Mouse (Mus musculus): ENCODE measurements around the gene Terb2. TPM values are rescaled to one million over a fixed set of nuclear protein-coding genes. Genes with fewer than 3 reads are reported as not detected.
A peak's percentile ranks its signal among the peaks of the same experiment; 100 is the strongest.

Gene Terb2
- polyA plus RNA-seq, 1 experiment from 2014 or later: not detected

DNA sequence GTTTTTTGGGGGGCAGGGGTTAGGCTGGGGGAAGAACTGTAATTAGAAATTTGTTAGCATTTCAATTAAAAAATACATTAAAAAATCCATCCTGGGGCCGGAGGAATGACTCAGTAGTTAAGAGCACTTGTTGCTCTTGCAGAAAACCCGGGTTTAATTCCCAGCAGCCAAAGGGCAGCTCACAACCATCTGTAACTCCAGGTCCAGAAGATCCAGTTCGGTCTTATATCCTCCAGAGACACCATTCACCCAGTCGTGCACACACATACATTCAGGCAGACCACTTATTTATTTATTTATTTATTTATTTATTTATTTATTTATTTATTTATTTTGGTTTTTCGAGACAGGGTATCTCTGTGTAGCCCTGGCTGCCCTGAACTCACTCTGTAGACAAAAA, 47.3 kb downstream of the Terb2 start:
- peak; percentile 7 for DNase-seq (ENCODE audit: low spot score)
- H3K9me3 ChIP-seq (ENCODE audit: control insufficient read depth, low read length): no peaks in the 10 kb centered on the region
- H3K4me3 ChIP-seq (ENCODE audit: low read depth, low read length): no peak overlapping the region
- no peaks in the 10 kb centered on the region for H3K27me3 ChIP-seq (ENCODE audit: control insufficient read depth, insufficient read depth, low read length)
- 55% methylated on average over 5 of the region's 5 CpGs for WGBS
- H3K27ac ChIP-seq (ENCODE audit: low read depth, low read length): no peak overlapping the region
- no peak overlapping the region for H3K9ac ChIP-seq (ENCODE audit: low read depth, low read length)
- no peaks in the 10 kb centered on the region for H3K4me1 ChIP-seq (replicated peaks; ENCODE audit: control insufficient read depth, insufficient read depth, low read length)
- no peak for ATAC-seq (ENCODE audit: low FRiP score)
- no peaks in the 10 kb centered on the region for H3K36me3 ChIP-seq (ENCODE audit: control insufficient read depth, insufficient read depth, low read length)
- no peak overlapping the region for H3K4me2 ChIP-seq (replicated peaks; ENCODE audit: low read depth, low read length)

DNA sequence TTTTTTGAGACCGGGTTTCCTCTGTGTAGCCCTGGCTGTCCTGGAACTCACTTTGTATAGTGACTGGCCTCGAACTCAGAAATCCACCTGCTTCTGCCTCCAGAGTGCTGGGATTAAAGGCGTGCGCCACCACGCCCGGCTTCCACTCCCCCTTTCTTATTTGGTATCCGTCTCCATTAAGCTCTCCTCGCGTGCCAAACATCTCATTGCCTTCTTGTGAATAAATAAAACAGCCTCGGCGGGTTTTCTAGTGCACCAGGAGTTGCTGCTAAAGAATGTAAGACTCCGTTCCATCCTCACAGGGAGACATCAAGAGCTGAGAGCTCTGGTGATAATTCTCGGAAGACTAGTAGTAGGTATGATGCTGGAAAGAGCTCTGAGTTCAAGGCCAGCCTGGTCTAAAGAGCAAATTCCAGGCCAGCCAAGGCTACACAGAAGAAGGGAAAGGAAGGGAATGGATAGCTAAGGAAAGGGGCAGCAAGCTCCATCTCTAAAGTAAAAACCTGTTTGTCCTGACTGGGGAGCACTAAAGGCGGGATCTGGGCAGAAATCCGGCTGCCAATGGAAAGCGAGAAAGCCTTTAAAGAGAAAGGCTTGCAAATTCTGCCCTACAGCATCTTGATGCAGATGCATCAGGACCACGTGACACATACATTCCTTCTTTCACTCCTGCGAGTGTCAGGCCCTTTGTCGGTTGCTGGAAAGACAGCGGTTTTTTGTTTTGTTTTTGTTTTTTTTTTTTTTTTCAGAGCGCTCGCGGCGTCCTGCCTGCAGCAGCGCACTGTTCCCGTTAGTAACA, 47.9 kb downstream of the Terb2 start:
- peak; percentile 65 for ATAC-seq (ENCODE audit: low FRiP score)
- Histone ChIP-seq H3K4me3 (ENCODE audit: low read depth, low read length) (peak overlapping the region; percentile 47), H3K9ac (ENCODE audit: low read depth, low read length) (peak overlapping the region; percentile 1; the same call in 1 of the 2 replicates), H3K27me3 (ENCODE audit: control insufficient read depth, insufficient read depth, low read length) (no peaks in the 10 kb centered on the region), H3K4me2 (replicated peaks; ENCODE audit: low read depth, low read length) (peak overlapping the region; percentile 72), H3K27ac (ENCODE audit: low read depth, low read length) (peak overlapping the region; percentile 34; the same call in 1 of the 2 replicates), H3K9me3 (ENCODE audit: control insufficient read depth, low read length) (no peaks in the 10 kb centered on the region), H3K4me1 (replicated peaks; ENCODE audit: control insufficient read depth, insufficient read depth, low read length) (no peaks in the 10 kb centered on the region), H3K36me3 (ENCODE audit: control insufficient read depth, insufficient read depth, low read length) (no peaks in the 10 kb centered on the region)
- 8% methylated on average over 26 of the region's 26 CpGs for WGBS
- peak; percentile 62 for DNase-seq (ENCODE audit: low spot score)

DNA sequence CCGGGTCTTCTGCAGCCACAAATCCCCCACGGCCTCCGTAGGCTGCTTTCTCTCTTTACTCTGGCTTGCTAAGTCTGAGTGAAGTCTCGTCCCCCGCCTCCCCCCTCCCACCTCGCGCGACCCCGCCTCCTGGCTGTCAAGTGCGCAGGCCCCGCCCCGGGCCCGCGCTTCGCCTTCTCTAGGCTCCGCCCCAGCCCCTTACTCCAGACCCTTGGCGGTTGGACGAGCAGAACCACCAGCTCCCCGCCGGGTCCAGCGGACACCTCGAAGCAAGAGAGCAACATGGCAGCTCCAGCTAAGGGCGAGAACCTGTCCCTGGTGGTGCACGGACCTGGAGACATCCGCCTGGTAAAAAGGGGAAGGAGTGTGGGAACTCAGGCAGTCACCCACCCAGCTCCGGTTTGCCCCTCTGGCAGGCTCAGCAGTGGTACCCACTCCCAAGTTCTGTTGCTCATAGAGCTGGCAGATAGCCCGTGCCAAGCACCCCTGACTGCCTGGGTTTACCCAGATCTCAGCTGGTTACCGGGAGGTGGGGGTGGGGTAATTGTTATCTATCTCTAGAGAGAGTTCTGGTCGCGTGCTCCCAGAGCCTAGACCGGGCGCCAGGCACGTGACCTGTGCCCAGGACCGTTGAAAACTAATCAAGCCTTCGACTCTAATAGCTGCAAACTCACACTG, 48.7 kb downstream of the Terb2 start, which contains the start of gene Sord:
Gene Sord (plus strand): TSS at position 139 of the 678 bp plus-strand sequence.
- Histone ChIP-seq H3K9me3 (ENCODE audit: control insufficient read depth, low read length) (no peaks in the 10 kb centered on the region), H3K9ac (ENCODE audit: low read depth, low read length) (peak within 1 kb of the TSS; percentile 40; the same call in 1 of the 2 replicates), H3K4me2 (replicated peaks; ENCODE audit: low read depth, low read length) (peak within 1 kb of the TSS; percentile 72), H3K27ac (ENCODE audit: low read depth, low read length) (peak within 1 kb of the TSS; percentile 34; the same call in 1 of the 2 replicates), H3K4me3 (ENCODE audit: low read depth, low read length) (peak within 1 kb of the TSS; percentile 47), H3K36me3 (ENCODE audit: control insufficient read depth, insufficient read depth, low read length) (no peaks in the 10 kb centered on the region), H3K4me1 (replicated peaks; ENCODE audit: control insufficient read depth, insufficient read depth, low read length) (no peaks in the 10 kb centered on the region), H3K27me3 (ENCODE audit: control insufficient read depth, insufficient read depth, low read length) (no peaks in the 10 kb centered on the region)
- DNase-seq (ENCODE audit: low spot score): peak; percentile 96
- ATAC-seq (ENCODE audit: low FRiP score): peak; percentile 96
- WGBS: under 1% methylated on average over 35 of the region's 35 CpGs

DNA sequence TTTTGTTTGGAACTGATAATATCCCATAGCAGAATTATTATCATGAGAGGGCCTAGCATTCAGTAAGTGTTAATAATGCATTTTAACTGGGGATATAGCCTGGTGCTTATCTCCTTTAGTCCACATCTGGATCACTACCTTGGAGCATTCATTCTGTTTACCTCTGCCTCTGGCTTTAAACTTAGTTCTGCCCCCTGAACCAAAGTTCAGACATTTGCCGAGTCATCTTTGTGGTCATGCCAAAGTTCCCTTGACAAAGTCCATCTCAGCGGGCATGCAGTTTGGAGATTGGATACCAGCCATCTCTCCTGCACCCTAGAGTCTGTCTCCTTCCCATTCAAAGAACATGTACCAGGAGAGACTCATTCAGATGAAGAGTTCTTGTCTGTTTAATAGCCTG, 49.4 kb downstream of the Terb2 start:
- Histone ChIP-seq H3K36me3 (ENCODE audit: control insufficient read depth, insufficient read depth, low read length) (no peaks in the 10 kb centered on the region), H3K4me2 (replicated peaks; ENCODE audit: low read depth, low read length) (no peak overlapping the region; the same call in 1 of the 2 replicates), H3K27ac (ENCODE audit: low read depth, low read length) (no peak overlapping the region), H3K4me3 (ENCODE audit: low read depth, low read length) (peak overlapping the region; percentile 47; the same call in 1 of the 2 replicates), H3K9ac (ENCODE audit: low read depth, low read length) (no peak overlapping the region), H3K4me1 (replicated peaks; ENCODE audit: control insufficient read depth, insufficient read depth, low read length) (no peaks in the 10 kb centered on the region), H3K27me3 (ENCODE audit: control insufficient read depth, insufficient read depth, low read length) (no peaks in the 10 kb centered on the region), H3K9me3 (ENCODE audit: control insufficient read depth, low read length) (no peaks in the 10 kb centered on the region)
- ATAC-seq (ENCODE audit: low FRiP score): no peak
- WGBS: 88% methylated on average over 2 of the region's 2 CpGs
- DNase-seq (ENCODE audit: low spot score): no peak

DNA sequence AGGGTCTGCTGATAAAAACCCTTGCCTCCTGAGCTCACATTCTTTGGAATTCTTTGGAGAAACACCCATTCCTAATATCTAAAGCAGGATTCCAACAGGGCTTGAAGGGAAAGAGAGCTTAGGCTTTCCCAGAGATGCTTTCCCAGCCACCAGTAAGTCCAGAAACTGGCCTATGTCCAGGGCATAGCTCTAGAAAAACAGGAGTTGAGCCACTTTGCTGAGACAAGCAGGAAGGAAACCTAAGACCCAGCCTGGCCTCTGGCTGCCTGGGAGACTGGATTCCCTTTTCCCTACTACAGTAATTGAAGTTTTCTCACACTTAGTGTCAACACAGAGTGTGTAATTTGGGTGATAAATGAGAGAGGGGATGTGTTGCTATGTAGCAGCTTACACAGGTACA, 50.2 kb downstream of the Terb2 start:
- Histone ChIP-seq H3K9me3 (ENCODE audit: control insufficient read depth, low read length) (no peaks in the 10 kb centered on the region), H3K27ac (ENCODE audit: low read depth, low read length) (no peak overlapping the region), H3K27me3 (ENCODE audit: control insufficient read depth, insufficient read depth, low read length) (no peaks in the 10 kb centered on the region), H3K4me2 (replicated peaks; ENCODE audit: low read depth, low read length) (no peak overlapping the region), H3K4me1 (replicated peaks; ENCODE audit: control insufficient read depth, insufficient read depth, low read length) (no peaks in the 10 kb centered on the region), H3K9ac (ENCODE audit: low read depth, low read length) (no peak overlapping the region), H3K36me3 (ENCODE audit: control insufficient read depth, insufficient read depth, low read length) (no peaks in the 10 kb centered on the region), H3K4me3 (ENCODE audit: low read depth, low read length) (no peak overlapping the region)
- no peak for DNase-seq (ENCODE audit: low spot score)
- no peak for ATAC-seq (ENCODE audit: low FRiP score)

DNA sequence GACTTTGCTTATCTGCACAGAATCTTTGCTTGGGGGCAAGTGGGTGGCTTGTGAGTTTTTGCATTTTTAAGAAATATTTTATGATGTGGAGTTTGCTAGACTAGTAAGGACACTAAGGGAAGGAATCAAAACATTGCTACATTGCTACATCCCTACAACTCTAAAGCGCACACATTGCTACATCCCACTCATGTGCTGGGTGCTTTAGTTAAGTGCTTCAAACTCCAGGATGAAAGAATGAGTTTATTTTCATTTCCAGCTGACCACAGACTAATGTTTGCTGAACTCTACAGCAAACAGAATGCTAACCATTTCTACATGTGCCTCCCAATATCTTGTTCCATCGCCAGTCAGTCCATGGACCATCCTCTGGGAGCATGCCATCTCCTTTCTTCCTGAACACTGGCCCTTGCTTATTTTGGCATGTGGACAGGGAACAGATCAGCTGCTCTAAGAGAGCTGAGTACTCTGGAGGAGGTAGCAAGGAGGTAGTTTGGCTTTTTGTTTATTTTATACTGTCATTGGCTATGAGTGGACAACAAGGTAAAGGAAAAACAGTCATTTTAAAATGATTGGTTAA, 51.9 kb downstream of the Terb2 start:
- no peak overlapping the region for H3K9ac ChIP-seq (ENCODE audit: low read depth, low read length)
- WGBS: 97% methylated on average over 2 of the region's 2 CpGs
- no peaks in the 10 kb centered on the region for H3K9me3 ChIP-seq (ENCODE audit: control insufficient read depth, low read length)
- DNase-seq (ENCODE audit: low spot score): no peak
- H3K36me3 ChIP-seq (ENCODE audit: control insufficient read depth, insufficient read depth, low read length): no peaks in the 10 kb centered on the region
- no peak for ATAC-seq (ENCODE audit: low FRiP score)
- no peak overlapping the region for H3K4me3 ChIP-seq (ENCODE audit: low read depth, low read length)
- no peaks in the 10 kb centered on the region for H3K27me3 ChIP-seq (ENCODE audit: control insufficient read depth, insufficient read depth, low read length)
- H3K4me2 ChIP-seq (replicated peaks; ENCODE audit: low read depth, low read length): no peak overlapping the region
- H3K27ac ChIP-seq (ENCODE audit: low read depth, low read length): no peak overlapping the region
- no peaks in the 10 kb centered on the region for H3K4me1 ChIP-seq (replicated peaks; ENCODE audit: control insufficient read depth, insufficient read depth, low read length)

DNA sequence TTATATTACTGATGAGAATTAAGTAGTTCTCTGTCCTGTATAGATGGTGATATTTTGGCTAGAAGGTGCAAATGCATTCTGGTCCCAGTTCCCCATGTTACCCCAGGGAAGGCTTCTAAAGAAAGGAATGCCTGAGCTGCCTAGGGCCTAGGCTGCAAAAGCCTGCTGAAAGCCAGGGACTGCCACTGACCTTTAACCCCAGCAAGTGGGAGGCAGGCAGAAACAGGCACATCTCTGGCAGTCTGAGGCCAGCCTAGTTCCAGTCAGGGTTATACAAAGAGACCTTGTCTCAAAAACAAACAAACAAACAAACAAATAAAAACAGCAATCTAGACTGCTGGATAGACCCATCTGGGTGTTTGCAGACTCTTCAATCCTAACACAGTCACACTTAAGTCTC, 54.7 kb downstream of the Terb2 start:
- no peaks in the 10 kb centered on the region for H3K4me1 ChIP-seq (replicated peaks; ENCODE audit: control insufficient read depth, insufficient read depth, low read length)
- no peak overlapping the region for H3K9ac ChIP-seq (ENCODE audit: low read depth, low read length)
- DNase-seq (ENCODE audit: low spot score) (no peak), ATAC-seq (ENCODE audit: low FRiP score) (no peak)
- H3K27ac ChIP-seq (ENCODE audit: low read depth, low read length): no peak overlapping the region
- no peaks in the 10 kb centered on the region for H3K36me3 ChIP-seq (ENCODE audit: control insufficient read depth, insufficient read depth, low read length)
- no peaks in the 10 kb centered on the region for H3K9me3 ChIP-seq (ENCODE audit: control insufficient read depth, low read length)
- H3K4me3 ChIP-seq (ENCODE audit: low read depth, low read length): no peak overlapping the region
- no peaks in the 10 kb centered on the region for H3K27me3 ChIP-seq (ENCODE audit: control insufficient read depth, insufficient read depth, low read length)
- no peak overlapping the region for H3K4me2 ChIP-seq (replicated peaks; ENCODE audit: low read depth, low read length)

DNA sequence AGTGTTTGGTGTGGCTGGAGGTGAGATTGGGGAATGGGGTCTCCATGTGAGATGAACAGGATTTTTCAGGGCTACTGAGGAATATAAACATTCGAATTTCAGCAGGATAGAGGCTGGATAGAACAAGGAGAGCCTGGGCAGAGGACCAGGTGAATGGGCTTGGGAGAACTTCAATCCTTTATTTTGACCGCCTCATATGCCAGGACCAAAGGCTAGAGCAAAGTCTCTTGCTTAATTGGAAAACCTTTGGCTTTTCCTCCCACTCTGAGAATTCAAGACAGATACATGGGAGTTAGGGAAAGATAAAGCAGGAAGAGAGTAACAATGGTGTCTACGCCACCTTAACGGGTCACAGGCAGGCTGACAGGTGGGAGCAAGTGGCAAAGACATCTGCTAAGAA, 55.2 kb downstream of the Terb2 start:
- ATAC-seq (ENCODE audit: low FRiP score): no peak
- 80% methylated on average over 4 of the region's 4 CpGs for WGBS
- no peak overlapping the region for H3K4me2 ChIP-seq (replicated peaks; ENCODE audit: low read depth, low read length)

More for the DNA sequence above, 55.2 kb downstream of the Terb2 start:
- no peak overlapping the region for H3K27ac ChIP-seq (ENCODE audit: low read depth, low read length)
- H3K4me1 ChIP-seq (replicated peaks; ENCODE audit: control insufficient read depth, insufficient read depth, low read length): no peaks in the 10 kb centered on the region
- DNase-seq (ENCODE audit: low spot score): no peak
- no peaks in the 10 kb centered on the region for H3K9me3 ChIP-seq (ENCODE audit: control insufficient read depth, low read length)
- no peaks in the 10 kb centered on the region for H3K36me3 ChIP-seq (ENCODE audit: control insufficient read depth, insufficient read depth, low read length)
- no peak overlapping the region for H3K4me3 ChIP-seq (ENCODE audit: low read depth, low read length)
- no peaks in the 10 kb centered on the region for H3K27me3 ChIP-seq (ENCODE audit: control insufficient read depth, insufficient read depth, low read length)
- H3K9ac ChIP-seq (ENCODE audit: low read depth, low read length): no peak overlapping the region

Data from hindbrain, embryonic 11.5 days (tissue).